Mouse (Mus musculus) lung, embryonic 14.5 days (tissue): ENCODE measurements at regions not wholly inside any gene's neighbourhood (a gene's known extent, or its start where the extent isn't known, plus 50 kb on each side); places are given as distances from the start of the nearest gene placed in this dataset.
"Not testable (repeated sequence)": the region's sequence is repeated elsewhere in the genome, so short reads cannot be mapped to it uniquely, and the experiment has no call there.

Experiments
- ATAC-seq: fragments of 200-750 bp; cut with Nextera tagmentation; 2 replicates; pipeline ENCODE4 v1.8.0; 2017; ENCODE audit warnings: mild to moderate bottlenecking, moderate TSS enrichment, moderate library complexity; ENCODE audit not compliant: insufficient read depth
- DNase-seq: peaks from one replicate; pipeline ENCODE4 v3.0.0-alpha.2; 2015
- H3K27ac ChIP-seq: fragments of 300-500 bp; sonication (generic); 2 replicates; pipeline ENCODE4 v1.5.1; 2014; ENCODE audit warnings: low read depth, mild to moderate bottlenecking, moderate library complexity
- H3K27me3 ChIP-seq: fragments of 300-500 bp; sonication (generic); 2 replicates; pipeline ENCODE4 v1.6.1; 2014; ENCODE audit warnings: low read length, control low read depth; ENCODE audit not compliant: insufficient read depth
- H3K36me3 ChIP-seq: fragments of 300-500 bp; sonication (generic); 2 replicates; pipeline ENCODE4 v1.6.1; 2014; ENCODE audit warnings: control low read depth; ENCODE audit not compliant: insufficient read depth
- H3K4me1 ChIP-seq: fragments of 300-500 bp; sonication (generic); 2 replicates; pipeline ENCODE4 v1.6.1; 2014; ENCODE audit warnings: antibody characterized with exemption, control low read depth; ENCODE audit not compliant: insufficient read depth
- H3K4me2 ChIP-seq: fragments of 300-500 bp; sonication (generic); 2 replicates; pipeline ENCODE4 v1.6.1; 2014; ENCODE audit warnings: mild to moderate bottlenecking
- H3K4me3 ChIP-seq: fragments of 300-500 bp; sonication (generic); 2 replicates; pipeline ENCODE4 v1.5.1; 2014; ENCODE audit warnings: low read depth, low read length
- H3K9ac ChIP-seq: fragments of 300-500 bp; sonication (generic); 2 replicates; pipeline ENCODE4 v1.6.1; 2014
- H3K9me3 ChIP-seq: fragments of 300-500 bp; sonication (generic); 2 replicates; pipeline ENCODE4 v1.6.1; 2016; ENCODE audit warnings: low read depth, low read length, control low read depth
- CTCF ChIP-seq: IDR thresholded peaks from 2 replicates; pipeline ENCODE4 v1.5.1; 2016; ENCODE audit warnings: antibody characterized with exemption, low read depth
- WGBS: fragments of 180-500 bp; shearing (Covaris S2); extraction: QIAGEN DNeasy Blood & Tissue Kit; methylation state at CpG from one replicate; pipeline ENCODE4 v1.1.7; 2014; 5-methylcytosine and 5-hydroxymethylcytosine counted together

DNA sequence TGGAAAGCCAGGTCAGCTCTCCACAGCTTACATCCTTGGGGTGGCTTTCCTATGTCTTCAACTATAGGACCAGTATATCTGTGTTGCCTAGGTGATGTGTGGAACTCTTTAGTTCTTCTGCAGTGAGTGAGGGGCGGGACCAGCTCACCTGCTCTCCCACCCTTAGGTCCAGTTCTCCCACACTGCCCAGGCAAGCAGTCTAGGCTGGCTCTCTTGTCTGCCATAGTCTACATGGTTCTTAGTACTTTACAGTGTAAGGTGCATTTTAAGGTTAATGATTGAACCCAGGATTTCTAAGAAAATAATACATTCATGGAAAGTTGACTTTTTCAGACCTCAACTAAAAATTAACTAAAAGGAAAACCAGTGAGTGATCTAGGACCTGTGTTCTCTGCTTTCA lies 1108.4 kb downstream of the Sorcs3 start:
- no peak overlapping the region for H3K27ac ChIP-seq
- no peak overlapping the region for H3K4me3 ChIP-seq
- no peak overlapping the region for H3K4me2 ChIP-seq
- no peaks in the 10 kb centered on the region for H3K4me1 ChIP-seq
- no peak for ATAC-seq
- WGBS, result 61% methylated on average over 1 of the region's 1 CpGs
- no peaks in the 10 kb centered on the region for H3K36me3 ChIP-seq
- no peak for DNase-seq
- no peaks in the 10 kb centered on the region for H3K9me3 ChIP-seq
- no peak overlapping the region for H3K9ac ChIP-seq
- TF ChIP-seq CTCF, result no peak
- H3K27me3 ChIP-seq, result no peaks in the 10 kb centered on the region

GRCm38 (mm10) chr19:49359642-49360041 lies 1153.8 kb downstream of the Sorcs3 start:
- WGBS, result 86% methylated on average over 3 of the region's 3 CpGs
- ATAC-seq, result no peak

DNA sequence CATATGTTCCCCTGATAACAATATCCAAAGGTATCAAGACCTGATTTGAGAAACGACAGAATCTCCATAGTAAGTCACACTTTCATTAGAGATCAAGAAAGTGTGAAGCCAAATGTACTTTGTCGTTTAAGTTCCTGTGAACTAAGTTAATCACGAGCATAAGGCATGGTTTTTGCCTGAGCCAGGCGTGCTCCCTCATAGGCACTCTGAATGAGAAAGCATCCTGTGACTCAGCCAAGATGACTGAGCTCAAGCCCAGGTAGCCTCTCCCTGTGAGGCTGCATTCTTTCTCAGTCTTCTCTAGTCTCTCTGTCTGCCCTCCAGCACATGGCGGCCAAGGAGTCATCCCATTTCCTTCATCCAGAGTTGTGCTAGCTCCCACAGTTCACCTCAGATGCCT lies 1154.9 kb downstream of the Sorcs3 start:
- Histone ChIP-seq H3K4me1 (no peaks in the 10 kb centered on the region), H3K9me3 (no peaks in the 10 kb centered on the region), H3K4me2 (no peak overlapping the region), H3K36me3 (no peaks in the 10 kb centered on the region), H3K9ac (no peak overlapping the region), H3K27ac (no peak overlapping the region), H3K27me3 (no peaks in the 10 kb centered on the region), H3K4me3 (no peak overlapping the region)
- ATAC-seq, result no peak
- WGBS, result 76% methylated on average over 5 of the region's 5 CpGs
- TF ChIP-seq CTCF, result no peak
- no peak for DNase-seq

More at GRCm38 (mm10) chr19:49359642-49360041, 1153.8 kb downstream of the Sorcs3 start:
- no peak for DNase-seq
- H3K4me3 ChIP-seq, result no peak overlapping the region
- no peak overlapping the region for H3K27ac ChIP-seq
- H3K27me3 ChIP-seq, result no peaks in the 10 kb centered on the region
- no peak overlapping the region for H3K9ac ChIP-seq
- H3K9me3 ChIP-seq, result no peaks in the 10 kb centered on the region
- no peak for TF ChIP-seq CTCF
- no peaks in the 10 kb centered on the region for H3K4me1 ChIP-seq
- H3K36me3 ChIP-seq, result no peaks in the 10 kb centered on the region
- H3K4me2 ChIP-seq, result no peak overlapping the region

- not testable (repeated sequence) for H3K9me3 ChIP-seq, DNase-seq, H3K4me3 ChIP-seq, H3K4me2 ChIP-seq, H3K4me1 ChIP-seq, ATAC-seq, H3K36me3 ChIP-seq, H3K27ac ChIP-seq, H3K27me3 ChIP-seq, H3K9ac ChIP-seq
- WGBS, result 81% methylated on average over 10 of the region's 11 CpGs
Measured at GRCm38 (mm10) chr19:49361116-49361515, 1155.3 kb downstream of the Sorcs3 start.

DNA sequence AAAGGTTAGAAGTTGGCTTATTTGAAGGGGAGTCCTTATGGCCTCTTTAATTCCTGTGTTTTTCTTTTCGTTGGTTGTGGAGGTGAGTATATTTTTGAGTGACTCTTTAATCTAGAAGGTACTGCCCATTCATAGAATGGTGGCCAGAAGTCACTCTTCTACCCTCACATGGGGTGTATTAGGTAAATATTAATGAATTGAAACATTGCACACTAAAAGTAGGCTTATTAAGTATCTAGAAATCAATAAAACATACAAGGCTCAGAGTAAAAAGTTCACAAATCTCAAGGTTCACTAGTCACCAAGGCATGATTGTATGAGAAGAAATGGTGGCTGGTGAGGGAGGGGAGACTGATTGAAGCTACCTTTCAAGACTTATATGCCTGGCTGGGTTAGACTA lies 1167.1 kb downstream of the Sorcs3 start:
- H3K9ac ChIP-seq, result no peak overlapping the region
- H3K4me1 ChIP-seq, result no peaks in the 10 kb centered on the region
- H3K36me3 ChIP-seq, result no peaks in the 10 kb centered on the region
- 61% methylated on average over 1 of the region's 1 CpGs for WGBS
- no peak overlapping the region for H3K27ac ChIP-seq
- H3K4me3 ChIP-seq, result no peak overlapping the region
- H3K9me3 ChIP-seq, result no peaks in the 10 kb centered on the region
- TF ChIP-seq CTCF, result no peak
- ATAC-seq (no peak), DNase-seq (no peak)
- H3K4me2 ChIP-seq, result no peak overlapping the region
- no peaks in the 10 kb centered on the region for H3K27me3 ChIP-seq

DNA sequence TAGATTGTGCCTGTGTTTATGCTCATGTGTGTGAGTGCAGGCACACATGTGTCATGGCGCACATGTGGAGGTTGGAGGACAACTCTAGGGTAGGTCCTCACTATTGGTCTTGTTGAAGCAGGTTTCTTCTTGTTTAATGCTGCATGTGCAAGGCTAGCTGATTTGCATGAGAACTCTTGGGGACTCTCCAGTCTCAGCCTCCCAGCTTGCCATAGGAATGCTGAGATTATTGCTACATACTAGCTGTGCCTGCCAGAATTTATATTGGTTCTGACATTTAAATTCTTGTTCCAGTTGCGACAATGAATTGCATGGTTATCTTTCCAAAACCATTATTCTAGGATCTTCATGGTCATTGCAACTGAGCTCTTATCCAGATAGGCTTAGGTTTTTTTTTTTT lies 1168.5 kb downstream of the Sorcs3 start:
- no peak for TF ChIP-seq CTCF
- no peak for ATAC-seq

GRCm38 (mm10) chr19:49374926-49375325 lies 1169.1 kb downstream of the Sorcs3 start:
- TF ChIP-seq CTCF, result no peak
- DNase-seq (no peak), ATAC-seq (no peak)
- Histone ChIP-seq H3K9me3 (no peaks in the 10 kb centered on the region), H3K27ac (no peak overlapping the region), H3K9ac (no peak overlapping the region), H3K27me3 (no peaks in the 10 kb centered on the region), H3K4me3 (no peak overlapping the region), H3K4me1 (no peaks in the 10 kb centered on the region), H3K36me3 (no peaks in the 10 kb centered on the region), H3K4me2 (no peak overlapping the region)
- 87% methylated on average over 3 of the region's 3 CpGs for WGBS

More for the DNA sequence above, 1168.5 kb downstream of the Sorcs3 start:
- Histone ChIP-seq H3K9me3 (no peaks in the 10 kb centered on the region), H3K27ac (no peak overlapping the region), H3K9ac (no peak overlapping the region), H3K36me3 (no peaks in the 10 kb centered on the region), H3K4me3 (no peak overlapping the region), H3K4me2 (no peak overlapping the region), H3K27me3 (no peaks in the 10 kb centered on the region), H3K4me1 (no peaks in the 10 kb centered on the region)
- WGBS, result 86% methylated on average over 2 of the region's 2 CpGs
- no peak for DNase-seq
